ENCODE assay signal across 8 mouse cellular contexts in the genomic region with DNA sequence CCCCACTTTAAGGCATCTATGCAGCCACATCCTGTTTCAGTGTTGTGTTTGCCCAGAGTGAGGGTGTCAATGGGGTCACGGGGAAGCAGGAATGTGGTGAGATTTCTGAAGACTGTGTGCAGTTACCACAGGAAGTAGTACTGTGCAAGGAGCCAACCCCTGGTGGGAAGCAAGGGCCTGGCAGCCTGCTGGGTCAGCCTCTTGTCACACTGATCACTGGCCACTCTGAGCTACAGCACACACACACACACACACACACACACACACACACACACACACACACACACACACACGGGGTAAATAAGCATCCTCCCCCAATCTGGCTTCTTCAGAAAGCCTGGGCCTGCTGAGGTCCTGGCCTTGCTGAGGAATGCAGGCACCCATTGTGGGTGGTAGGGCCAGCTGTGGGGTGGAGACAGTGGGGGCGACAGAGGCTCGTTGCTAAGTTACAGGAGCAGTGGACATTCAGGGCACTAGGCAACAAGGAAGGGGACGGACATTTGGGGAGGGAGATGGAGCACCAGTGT. TPM values are rescaled to one million over a fixed set of nuclear protein-coding genes. Genes with fewer than 3 reads are reported as not detected.
DNase-seq lines count a peak whose midpoint lies in the region; ATAC-seq and TF ChIP-seq lines count a peak whose summit lies in the region.

No protein-coding gene starts in this region.

- H3K9ac ChIP-seq in hindbrain, embryonic 14.5 days, result no peak overlapping the region

- TF ChIP-seq POLR2A in cortical plate, adult 2 months (IDR thresholded peaks at IDR 0.05; ENCODE audit: extremely low read depth, insufficient read depth, low read length), result no peak

- H3K4me2 ChIP-seq in hindbrain, embryonic 14.5 days (replicated peaks), result no peak overlapping the region

- no peaks in the 10 kb centered on the region for H3K9me3 ChIP-seq in hindbrain, embryonic 14.5 days (ENCODE audit: control insufficient read depth, low read length)

- peaks cover 30% of the 10 kb centered on the region for H3K4me1 ChIP-seq in cortical plate, adult 2 months (ENCODE audit: control insufficient read depth, insufficient read depth, low read length)
- peaks cover 63% of the 10 kb centered on the region for H3K4me1 ChIP-seq in hindbrain, embryonic 14.5 days (replicated peaks; ENCODE audit: control insufficient read depth, insufficient read depth, low read length)

- H3K27me3 ChIP-seq in hindbrain, embryonic 14.5 days (ENCODE audit: control insufficient read depth, insufficient read depth, low read length), result no peaks in the 10 kb centered on the region

- WGBS in hindbrain, embryonic 14.5 days, result 3% methylated on average over 5 of the region's 5 CpGs

- peak; percentile 72 for DNase-seq in layer of hippocampus, adult 9-11 months
- DNase-seq in layer of hippocampus, adult 9-10 months (ENCODE audit: low spot score), result no peak
- no peak for DNase-seq in hindbrain, embryonic 14.5 days (ENCODE audit: low spot score)
- peak; percentile 46 for DNase-seq in lung, postnatal 14 days
- DNase-seq in retina, embryonic 14.5 days (ENCODE audit: low spot score), result peak; percentile 82
- no peak for DNase-seq in cerebellum, adult 9-10 months

- no peaks in the 10 kb centered on the region for H3K36me3 ChIP-seq in hindbrain, embryonic 14.5 days (replicated peaks; ENCODE audit: control insufficient read depth, insufficient read depth)

- ATAC-seq in hindbrain, embryonic 14.5 days (ENCODE audit: low FRiP score), result peak; percentile 44
- no peak for ATAC-seq in frontal cortex, adult (ENCODE audit: low TSS enrichment)

- H3K4me3 ChIP-seq in cortical plate, adult 2 months (ENCODE audit: insufficient read depth, low read length), result no peak overlapping the region
- H3K4me3 ChIP-seq in hindbrain, embryonic 14.5 days (replicated peaks; ENCODE audit: low read length), result no peak overlapping the region

- 0 out of 2 replicates have a peak overlapping the region, but pooled peaks have one; percentile 52 for H3K27ac ChIP-seq in cortical plate, adult 2 months (ENCODE audit: insufficient read depth, low read length)
- peak overlapping the region; percentile 86 for H3K27ac ChIP-seq in hindbrain, embryonic 14.5 days

- TF ChIP-seq CTCF in cortical plate, adult 2 months (IDR thresholded peaks at IDR 0.05; ENCODE audit: extremely low read depth, insufficient read depth, low read length), result no peak

RNA-seq across cellular contexts. Expression of gene Trmt61a, which starts 13.5 kb away (rescaled TPM):
- 20.0 and 20.8 TPM in 2 replicates for polyA plus RNA-seq in cortical plate, adult 2 months (2012; rRNA removed)
- polyA plus RNA-seq in hindbrain, embryonic 14.5 days (2014; fragmentation: Nextera tagmentation; extraction: Ambion mirVana), result 6.1 and 7.2 TPM in 2 replicates

RNA-seq across cellular contexts. Expression of gene Ckb, which starts 19.3 kb away (rescaled TPM):
- 3,152 and 3,325 TPM in 2 replicates for polyA plus RNA-seq in cortical plate, adult 2 months (2012; rRNA removed)
- polyA plus RNA-seq in hindbrain, embryonic 14.5 days (2014; fragmentation: Nextera tagmentation; extraction: Ambion mirVana), result 1,434 and 1,576 TPM in 2 replicates

RNA-seq across cellular contexts. Expression of gene Bag5, which starts 21.6 kb away (rescaled TPM):
- 49.6 and 51.0 TPM in 2 replicates for polyA plus RNA-seq in cortical plate, adult 2 months (2012; rRNA removed)
- polyA plus RNA-seq in hindbrain, embryonic 14.5 days (2014; fragmentation: Nextera tagmentation; extraction: Ambion mirVana), result 65.5 and 71.6 TPM in 2 replicates

RNA-seq across cellular contexts. Expression of gene Apopt1, which starts 21.7 kb away (rescaled TPM):
- polyA plus RNA-seq in cortical plate, adult 2 months (2012; rRNA removed), result 48.4 and 52.6 TPM in 2 replicates
- polyA plus RNA-seq in hindbrain, embryonic 14.5 days (2014; fragmentation: Nextera tagmentation; extraction: Ambion mirVana), result 48.2 and 61.4 TPM in 2 replicates

Comparison
In these comparisons a context has a peak if more than half of its experiments do, and no peak if none do; other contexts are left out.
1. DNase-seq: peak in layer of hippocampus, adult 9-11 months (single experiment), lung, postnatal 14 days (single experiment) and retina, embryonic 14.5 days (single experiment); none in layer of hippocampus, adult 9-10 months (single experiment), hindbrain, embryonic 14.5 days (single experiment) and cerebellum, adult 9-10 months (single experiment).